Mouse (Mus musculus) urinary bladder, postnatal 25 days (tissue): ENCODE measurements at regions not wholly inside any gene's neighbourhood (a gene's known extent, or its start where the extent isn't known, plus 50 kb on each side); places are given as distances from the start of the nearest gene placed in this dataset.

Experiments
- DNase-seq: peaks from one replicate; pipeline ENCODE4 v3.0.0; 2022; ENCODE audit warnings: low spot score

- no peak for DNase-seq
Observed at GRCm38 (mm10) chr1:77261678-77262077, 253.2 kb downstream of the Epha4 start.

GRCm38 (mm10) chr1:77265677-77266076 is 249.2 kb downstream of the Epha4 start:
- DNase-seq = no peak

GRCm38 (mm10) chr1:77267311-77268003 is 247.4 kb downstream of the Epha4 start:
- DNase-seq = no peak

- DNase-seq = no peak
Observed at GRCm38 (mm10) chr1:77275297-77275696, 239.6 kb downstream of the Epha4 start.

GRCm38 (mm10) chr1:77279566-77279965 is 235.3 kb downstream of the Epha4 start:
- no peak for DNase-seq

GRCm38 (mm10) chr1:77280373-77281038 is 234.4 kb downstream of the Epha4 start:
- DNase-seq = no peak

- DNase-seq = no peak
Observed at GRCm38 (mm10) chr1:77281741-77282140, 233.1 kb downstream of the Epha4 start.

GRCm38 (mm10) chr1:77298713-77299132 is 216.2 kb downstream of the Epha4 start:
- no peak for DNase-seq

- DNase-seq = no peak
Observed at GRCm38 (mm10) chr1:77300806-77301205, 214.1 kb downstream of the Epha4 start.

- no peak for DNase-seq
Observed at GRCm38 (mm10) chr1:77304770-77305169, 210.1 kb downstream of the Epha4 start.

GRCm38 (mm10) chr1:77307745-77308144 is 207.1 kb downstream of the Epha4 start:
- no peak for DNase-seq

GRCm38 (mm10) chr1:77313119-77313518 is 201.8 kb downstream of the Epha4 start:
- no peak for DNase-seq

GRCm38 (mm10) chr1:77315347-77315746 is 199.5 kb downstream of the Epha4 start:
- no peak for DNase-seq

GRCm38 (mm10) chr1:77316198-77316597 is 198.7 kb downstream of the Epha4 start:
- DNase-seq = no peak
